Comparison of ENCODE assay signal across 19 mouse cellular contexts in genomic region chr7:141146043-141146595, GRCm38 (mm10). TPM values are rescaled to one million over a fixed set of nuclear protein-coding genes. Genes with fewer than 3 reads are reported as not detected.
DNase-seq lines count a peak whose midpoint lies in the region; ATAC-seq and TF ChIP-seq lines count a peak whose summit lies in the region.
"Had no signal": no experiment of that assay in that cellular context is flagged by ENCODE, and none has a peak within 500 bp of the region (broad histone marks: within the 10 kb centered on the region; RNA-seq: fewer than 3 reads in every experiment).

No protein-coding gene starts in this region.

- 0 out of 2 replicates have a peak, but pooled peaks cover 15% of the 10 kb centered on the region for H3K4me1 ChIP-seq in heart, embryonic 12.5 days (replicated peaks)
- H3K4me1 ChIP-seq in liver, embryonic 16.5 days (ENCODE audit: control insufficient read depth, low read depth, low read length) = peaks cover 57% of the 10 kb centered on the region
- no peaks in the 10 kb centered on the region for H3K4me1 ChIP-seq in limb, embryonic 10.5 days
- H3K4me1 ChIP-seq: forebrain, embryonic 10.5 days; lung, embryonic 15.5 days; midbrain, embryonic 10.5 days had no signal

- H3K27me3 ChIP-seq in heart, embryonic 12.5 days (replicated peaks) = no peaks in the 10 kb centered on the region
- H3K27me3 ChIP-seq in liver, embryonic 16.5 days (ENCODE audit: control insufficient read depth, insufficient read depth, low read depth, low read length) = no peaks in the 10 kb centered on the region
- no peaks in the 10 kb centered on the region for H3K27me3 ChIP-seq in limb, embryonic 10.5 days (ENCODE audit: low read depth, poor library complexity, severe bottlenecking)
- H3K27me3 ChIP-seq: lung, embryonic 15.5 days had no signal

- peak; percentile 87 for ATAC-seq in heart, embryonic 12.5 days (ENCODE audit: insufficient number of reproducible peaks, low FRiP score)
- peak; percentile 81 for ATAC-seq in erythroblast, adult 5-6 weeks (replicated peaks; ENCODE audit: low FRiP score, poor library complexity, severe bottlenecking)
- ATAC-seq in liver, embryonic 16.5 days (ENCODE audit: low read depth) = peak; percentile 84
- ATAC-seq: intestine, postnatal 0 days had no signal

- no peak for DNase-seq in heart, postnatal 36 days
- DNase-seq in brain, embryonic 14.5 days (ENCODE audit: low read depth) = peak; percentile 48
- no peak for DNase-seq in limb, embryonic 10.5 days (ENCODE audit: low spot score)
- no peak for DNase-seq in adrenal gland, postnatal 4 days (ENCODE audit: low spot score in 2 of 2)
- DNase-seq: cerebellum, postnatal 10 days; kidney, postnatal 14 days; retina, postnatal 1 day; thymus, postnatal 14 days had no signal

- no peak overlapping the region for H3K9ac ChIP-seq in heart, embryonic 12.5 days
- H3K9ac ChIP-seq in liver, embryonic 16.5 days (ENCODE audit: low read depth, low read length) = no peak overlapping the region
- H3K9ac ChIP-seq: hindbrain, embryonic 14.5 days; lung, embryonic 15.5 days had no signal

- H3K4me2 ChIP-seq in heart, embryonic 12.5 days = no peak overlapping the region
- peak overlapping the region; percentile 28 for H3K4me2 ChIP-seq in liver, embryonic 16.5 days (ENCODE audit: low read depth, low read length)
- H3K4me2 ChIP-seq: hindbrain, embryonic 14.5 days; lung, embryonic 15.5 days had no signal

- no peak overlapping the region for H3K4me3 ChIP-seq in heart, embryonic 12.5 days
- H3K4me3 ChIP-seq in liver, embryonic 16.5 days (ENCODE audit: low read depth, low read length) = no peak overlapping the region; the same call in 1 of the 2 replicates
- H3K4me3 ChIP-seq in limb, embryonic 10.5 days = no peak overlapping the region
- H3K4me3 ChIP-seq: forebrain, embryonic 10.5 days; lung, embryonic 15.5 days; midbrain, embryonic 10.5 days had no signal

- TF ChIP-seq CTCF in brain, embryonic 14.5 days (IDR thresholded peaks at IDR 0.05; ENCODE audit: borderline replicate concordance, extremely low read depth, insufficient read depth, insufficient read length) = no peak

- H3K36me3 ChIP-seq in heart, embryonic 12.5 days = peaks cover 63% of the 10 kb centered on the region
- peaks cover 71% of the 10 kb centered on the region for H3K36me3 ChIP-seq in liver, embryonic 16.5 days (ENCODE audit: control insufficient read depth, insufficient read depth)
- peaks cover 90% of the 10 kb centered on the region for H3K36me3 ChIP-seq in limb, embryonic 10.5 days

- H3K27ac ChIP-seq in heart, embryonic 12.5 days (ENCODE audit: poor library complexity, severe bottlenecking) = no peak overlapping the region
- peak overlapping the region; percentile 69 for H3K27ac ChIP-seq in liver, embryonic 16.5 days (ENCODE audit: low read length)
- no peak overlapping the region for H3K27ac ChIP-seq in limb, embryonic 10.5 days
- H3K27ac ChIP-seq: forebrain, embryonic 10.5 days; hindbrain, embryonic 14.5 days; lung, embryonic 15.5 days; midbrain, embryonic 10.5 days had no signal

- intact Hi-C loops in heart, postnatal 36 days (cut with DNase I) = no loop called here

- no peaks in the 10 kb centered on the region for H3K9me3 ChIP-seq in heart, embryonic 12.5 days (replicated peaks)
- no peaks in the 10 kb centered on the region for H3K9me3 ChIP-seq in liver, embryonic 16.5 days (replicated peaks; ENCODE audit: control insufficient read depth, low read length)
- no peaks in the 10 kb centered on the region for H3K9me3 ChIP-seq in limb, embryonic 10.5 days (replicated peaks)
- H3K9me3 ChIP-seq: forebrain, embryonic 10.5 days; lung, embryonic 15.5 days; midbrain, embryonic 10.5 days had no signal

- TF ChIP-seq POLR2A in brain, embryonic 14.5 days (IDR thresholded peaks at IDR 0.05; ENCODE audit: borderline replicate concordance, extremely low read depth, insufficient read depth, insufficient read length, poor library complexity, severe bottlenecking) = no peak

- WGBS in heart, embryonic 12.5 days = 87% methylated on average over 12 of the region's 12 CpGs
- WGBS in liver, embryonic 16.5 days (ENCODE audit: insufficient replicate concordance) = 62% methylated on average over 12 of the region's 12 CpGs
- WGBS in limb, embryonic 10.5 days = 97% methylated on average over 12 of the region's 12 CpGs

RNA-seq across cellular contexts. Expression of gene Ptdss2, which starts 23.9 kb away (rescaled TPM):
- 58.0 and 65.9 TPM in 2 replicates for polyA plus RNA-seq in heart, embryonic 12.5 days (2016; fragmentation: Nextera tagmentation; extraction: Ambion mirVana)
- total RNA-seq in heart, postnatal 36 days (2021) = 10 to 100 TPM; 25.8 to 36.2 TPM
- 55.3 and 57.0 TPM in 2 replicates for polyA plus RNA-seq in brain, embryonic 14.5 days (2012; rRNA removed)
- total RNA-seq in erythroblast, adult 5-6 weeks (2015; ENCODE audit: low replicate concordance) = 123 and 158 TPM in 2 replicates
- total RNA-seq in erythroblast, adult 5-6 weeks (2017; ENCODE audit: low replicate concordance) = 153 and 164 TPM in 2 replicates
- 136 and 138 TPM in 2 replicates for polyA plus RNA-seq in liver, embryonic 16.5 days (2015; fragmentation: Nextera tagmentation; extraction: Ambion mirVana)
- 85.6 and 95.2 TPM in 2 replicates for polyA plus RNA-seq in limb, embryonic 10.5 days (2016; fragmentation: Nextera tagmentation; extraction: Ambion mirVana)
- 10 to 100 TPM; 44.2 to 53.1 TPM for total RNA-seq in adrenal gland, postnatal 4 days (2021)

RNA-seq across cellular contexts. Expression of gene Rnh1, which starts 26.5 kb away (rescaled TPM):
- polyA plus RNA-seq in heart, embryonic 12.5 days (2016; fragmentation: Nextera tagmentation; extraction: Ambion mirVana) = 82.4 and 88.2 TPM in 2 replicates
- total RNA-seq in heart, postnatal 36 days (2021) = 10 to 100 TPM; 66.8 to 67.8 TPM
- polyA plus RNA-seq in brain, embryonic 14.5 days (2012; rRNA removed) = 35.2 and 41.2 TPM in 2 replicates
- total RNA-seq in erythroblast, adult 5-6 weeks (2015; ENCODE audit: low replicate concordance) = 11.9 and 13.8 TPM in 2 replicates
- total RNA-seq in erythroblast, adult 5-6 weeks (2017; ENCODE audit: low replicate concordance) = 15.1 and 15.7 TPM in 2 replicates
- polyA plus RNA-seq in liver, embryonic 16.5 days (2015; fragmentation: Nextera tagmentation; extraction: Ambion mirVana) = 70.1 and 71.7 TPM in 2 replicates
- polyA plus RNA-seq in limb, embryonic 10.5 days (2016; fragmentation: Nextera tagmentation; extraction: Ambion mirVana) = 67.7 and 85.0 TPM in 2 replicates
- 100 to 1,000 TPM; 179 to 186 TPM for total RNA-seq in adrenal gland, postnatal 4 days (2021)

RNA-seq across cellular contexts. Expression of gene Ano9, which starts 28.5 kb away (rescaled TPM):
- polyA plus RNA-seq in heart, embryonic 12.5 days (2016; fragmentation: Nextera tagmentation; extraction: Ambion mirVana) = 0.09 and 0.30 TPM in 2 replicates
- under 1 TPM; 0.14 to 0.33 TPM for total RNA-seq in heart, postnatal 36 days (2021)
- polyA plus RNA-seq in brain, embryonic 14.5 days (2012; rRNA removed) = 0.44 and 1.4 TPM in 2 replicates
- total RNA-seq in erythroblast, adult 5-6 weeks (2015; ENCODE audit: low replicate concordance) = not detected in 2 replicates
- total RNA-seq in erythroblast, adult 5-6 weeks (2017; ENCODE audit: low replicate concordance) = not detected in 2 replicates
- 1.5 and 3.8 TPM in 2 replicates for polyA plus RNA-seq in liver, embryonic 16.5 days (2015; fragmentation: Nextera tagmentation; extraction: Ambion mirVana)
- 0.64 and 0.67 TPM in 2 replicates for polyA plus RNA-seq in limb, embryonic 10.5 days (2016; fragmentation: Nextera tagmentation; extraction: Ambion mirVana)
- total RNA-seq in adrenal gland, postnatal 4 days (2021) = 1 to 10 TPM in 1 of 2 experiments, under 1 TPM in 1; 0.65 to 2.2 TPM
- total RNA-seq: granulocyte monocyte progenitor cell, adult 5-6 weeks; layer of hippocampus, postnatal 10 days; left cerebral cortex, postnatal 36 days had no signal

RNA-seq across cellular contexts. Expression of gene Sigirr, which starts 45.7 kb away (rescaled TPM):
- 2.2 and 2.9 TPM in 2 replicates for polyA plus RNA-seq in heart, embryonic 12.5 days (2016; fragmentation: Nextera tagmentation; extraction: Ambion mirVana)
- 1 to 10 TPM; 5.6 to 9.5 TPM for total RNA-seq in heart, postnatal 36 days (2021)
- 1.8 and 2.1 TPM in 2 replicates for polyA plus RNA-seq in brain, embryonic 14.5 days (2012; rRNA removed)
- total RNA-seq in erythroblast, adult 5-6 weeks (2015; ENCODE audit: low replicate concordance) = 4.2 TPM in 1 of 2 replicates, not detected in the other
- 2.8 and 4.4 TPM in 2 replicates for total RNA-seq in erythroblast, adult 5-6 weeks (2017; ENCODE audit: low replicate concordance)
- 27.2 and 28.1 TPM in 2 replicates for polyA plus RNA-seq in liver, embryonic 16.5 days (2015; fragmentation: Nextera tagmentation; extraction: Ambion mirVana)
- polyA plus RNA-seq in limb, embryonic 10.5 days (2016; fragmentation: Nextera tagmentation; extraction: Ambion mirVana) = 2.3 TPM in 2 replicates
- total RNA-seq in adrenal gland, postnatal 4 days (2021) = 10 to 100 TPM in 1 of 2 experiments, 1 to 10 TPM in 1; 7.0 to 10.3 TPM

RNA-seq across cellular contexts. Expression of gene Hras, which starts 47.7 kb away (rescaled TPM):
- polyA plus RNA-seq in heart, embryonic 12.5 days (2016; fragmentation: Nextera tagmentation; extraction: Ambion mirVana) = 74.1 and 78.2 TPM in 2 replicates
- 100 to 1,000 TPM in 1 of 2 experiments, 10 to 100 TPM in 1; 97.9 to 104 TPM for total RNA-seq in heart, postnatal 36 days (2021)
- 150 and 154 TPM in 2 replicates for polyA plus RNA-seq in brain, embryonic 14.5 days (2012; rRNA removed)
- 3.8 and 24.9 TPM in 2 replicates for total RNA-seq in erythroblast, adult 5-6 weeks (2015; ENCODE audit: low replicate concordance)
- 11.4 and 20.8 TPM in 2 replicates for total RNA-seq in erythroblast, adult 5-6 weeks (2017; ENCODE audit: low replicate concordance)
- 35.3 and 40.1 TPM in 2 replicates for polyA plus RNA-seq in liver, embryonic 16.5 days (2015; fragmentation: Nextera tagmentation; extraction: Ambion mirVana)
- 101 and 104 TPM in 2 replicates for polyA plus RNA-seq in limb, embryonic 10.5 days (2016; fragmentation: Nextera tagmentation; extraction: Ambion mirVana)
- 10 to 100 TPM; 88.5 to 96.4 TPM for total RNA-seq in adrenal gland, postnatal 4 days (2021)
